Mouse (Mus musculus) ES-Bruce4 (cell line): ENCODE measurements at regions not wholly inside any gene's neighbourhood (a gene's known extent, or its start where the extent isn't known, plus 50 kb on each side); places are given as distances from the start of the nearest gene placed in this dataset.

ENCODE experiments used
- H3K27ac ChIP-seq: 2 replicates; pipeline ENCODE4 v1.5.1; 2012; ENCODE audit warnings: low read length, inconsistent platforms; ENCODE audit not compliant: insufficient read depth
- H3K27me3 ChIP-seq: 2 replicates; pipeline ENCODE4 v1.6.1; 2012; ENCODE audit warnings: mild to moderate bottlenecking, low read length, inconsistent platforms; ENCODE audit not compliant: control insufficient read depth, poor library complexity, insufficient read depth, severe bottlenecking
- H3K36me3 ChIP-seq: 2 replicates; pipeline ENCODE4 v1.6.1; 2012; ENCODE audit warnings: inconsistent platforms, mild to moderate bottlenecking, low read length, moderate library complexity; ENCODE audit not compliant: control insufficient read depth, poor library complexity, insufficient read depth, severe bottlenecking
- H3K4me1 ChIP-seq: one replicate; pipeline ENCODE4 v1.8.1; 2011; ENCODE audit warnings: low read length; ENCODE audit not compliant: control insufficient read depth, insufficient read depth
- H3K4me3 ChIP-seq: 2 replicates; pipeline ENCODE4 v1.5.1; 2011; ENCODE audit warnings: low read depth, mild to moderate bottlenecking, low read length
- H3K9ac ChIP-seq: 2 replicates; pipeline ENCODE4 v1.6.1; 2012; ENCODE audit warnings: low read depth, mild to moderate bottlenecking, inconsistent platforms; ENCODE audit not compliant: poor library complexity, severe bottlenecking
- H3K9me3 ChIP-seq: replicated peaks from 2 replicates; pipeline ENCODE4 v1.6.1; 2012; ENCODE audit warnings: mild to moderate bottlenecking, low read length, inconsistent platforms; ENCODE audit not compliant: control insufficient read depth, poor library complexity, insufficient read depth, severe bottlenecking
- CTCF ChIP-seq: IDR thresholded peaks from one replicate; pipeline ENCODE4 v1.8.1; 2011; ENCODE audit warnings: low read depth, low read length
- EP300 ChIP-seq: IDR thresholded peaks from 2 replicates; pipeline ENCODE4 v1.6.1; 2011; ENCODE audit warnings: low read depth, low read length; ENCODE audit not compliant: insufficient read depth
- POLR2A ChIP-seq: IDR thresholded peaks from one replicate; pipeline ENCODE4 v1.8.1; 2011; ENCODE audit warnings: low read length; ENCODE audit not compliant: insufficient read depth

GRCm38 (mm10) chr11:40394283-40394758 lies 300.7 kb downstream of the Mat2b start:
- H3K27ac ChIP-seq, result no peak overlapping the region

GRCm38 (mm10) chr11:40380696-40381095 lies 314.3 kb downstream of the Mat2b start:
- Histone ChIP-seq H3K4me1 (no peaks in the 10 kb centered on the region), H3K9ac (no peak overlapping the region), H3K27me3 (no peaks in the 10 kb centered on the region), H3K9me3 (no peaks in the 10 kb centered on the region), H3K4me3 (no peak overlapping the region), H3K36me3 (no peaks in the 10 kb centered on the region), H3K27ac (no peak overlapping the region)
- no peak for TF ChIP-seq CTCF
- TF ChIP-seq POLR2A, result no peak
- TF ChIP-seq EP300, result no peak

More at GRCm38 (mm10) chr11:40394283-40394758, 300.7 kb downstream of the Mat2b start:
- no peaks in the 10 kb centered on the region for H3K4me1 ChIP-seq
- no peaks in the 10 kb centered on the region for H3K36me3 ChIP-seq
- TF ChIP-seq POLR2A, result no peak
- no peak for TF ChIP-seq EP300
- no peak for TF ChIP-seq CTCF
- H3K9me3 ChIP-seq, result no peaks in the 10 kb centered on the region
- no peaks in the 10 kb centered on the region for H3K27me3 ChIP-seq
- no peak overlapping the region for H3K9ac ChIP-seq
- no peak overlapping the region for H3K4me3 ChIP-seq

GRCm38 (mm10) chr11:40371696-40372095 lies 323.3 kb downstream of the Mat2b start:
- no peaks in the 10 kb centered on the region for H3K4me1 ChIP-seq

GRCm38 (mm10) chr11:40366573-40366972 lies 328.4 kb downstream of the Mat2b start:
- TF ChIP-seq EP300 (no peak), CTCF (no peak), POLR2A (no peak)
- Histone ChIP-seq H3K27me3 (no peaks in the 10 kb centered on the region), H3K4me1 (no peaks in the 10 kb centered on the region), H3K4me3 (no peak overlapping the region), H3K27ac (no peak overlapping the region), H3K9me3 (no peaks in the 10 kb centered on the region), H3K36me3 (no peaks in the 10 kb centered on the region), H3K9ac (no peak overlapping the region)

More at GRCm38 (mm10) chr11:40371696-40372095, 323.3 kb downstream of the Mat2b start:
- Histone ChIP-seq H3K4me3 (no peak overlapping the region), H3K36me3 (no peaks in the 10 kb centered on the region), H3K9me3 (no peaks in the 10 kb centered on the region), H3K27ac (no peak overlapping the region), H3K9ac (no peak overlapping the region), H3K27me3 (no peaks in the 10 kb centered on the region)
- TF ChIP-seq EP300 (no peak), POLR2A (no peak), CTCF (no peak)

- Histone ChIP-seq H3K4me3 (no peak overlapping the region), H3K9ac (no peak overlapping the region), H3K27me3 (no peaks in the 10 kb centered on the region), H3K27ac (no peak overlapping the region), H3K4me1 (no peaks in the 10 kb centered on the region), H3K9me3 (no peaks in the 10 kb centered on the region), H3K36me3 (no peaks in the 10 kb centered on the region)
- no peak for TF ChIP-seq EP300
- TF ChIP-seq CTCF, result no peak
- no peak for TF ChIP-seq POLR2A
Observed at GRCm38 (mm10) chr11:40362530-40363185, 332.3 kb downstream of the Mat2b start.
